Mouse (Mus musculus) cortical plate, adult 2 months (tissue): ENCODE measurements at regions not wholly inside any gene's neighbourhood (a gene's known extent, or its start where the extent isn't known, plus 50 kb on each side); places are given as distances from the start of the nearest gene placed in this dataset.

Experiments used
- CTCF ChIP-seq: fragments of 200-500 bp; IDR thresholded peaks from 2 replicates; pipeline ENCODE4 v1.5.1; 2011; ENCODE audit warnings: mild to moderate bottlenecking, control low read depth, low read length; ENCODE audit not compliant: insufficient read depth; ENCODE audit errors: extremely low read depth
- POLR2A ChIP-seq: fragments of 200-500 bp; IDR thresholded peaks from 2 replicates; pipeline ENCODE4 v1.6.1; 2011; ENCODE audit warnings: mild to moderate bottlenecking, low read length, control low read depth; ENCODE audit not compliant: insufficient read depth; ENCODE audit errors: extremely low read depth

DNA sequence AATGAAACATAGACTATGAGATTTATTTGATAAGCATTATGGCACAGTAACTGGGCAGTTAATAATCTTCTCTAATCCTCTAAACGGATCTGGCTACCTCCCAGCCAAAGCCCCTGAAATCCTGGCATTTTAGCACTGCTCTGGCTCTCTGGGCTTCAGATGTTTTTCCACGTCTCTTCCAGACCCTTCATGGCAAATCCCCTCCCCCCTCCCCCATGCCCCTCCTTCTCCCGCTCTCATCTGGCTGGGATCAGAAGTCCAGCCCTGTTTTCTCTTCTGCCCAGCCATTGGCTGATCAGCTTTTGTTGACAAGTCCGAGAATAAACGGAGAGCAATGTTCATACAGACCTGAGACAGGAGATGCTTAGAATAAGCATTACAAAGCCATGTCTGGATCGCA lies 79.3 kb upstream of the Cnep1r1 start:
- TF ChIP-seq CTCF: no peak
- no peak for TF ChIP-seq POLR2A
